Mouse (Mus musculus) thymus, adult 2 months (tissue): ENCODE measurements around the gene Gm44805.

Experiments used
- CTCF ChIP-seq: fragments of 200-500 bp; IDR thresholded peaks from 2 replicates; pipeline ENCODE4 v1.5.1; 2012; ENCODE audit warnings: mild to moderate bottlenecking, control low read depth, low read length, moderate library complexity, borderline replicate concordance; ENCODE audit not compliant: control insufficient read depth, poor library complexity, insufficient read depth; ENCODE audit errors: extremely low read depth
- POLR2A ChIP-seq: fragments of 200-500 bp; IDR thresholded peaks from 2 replicates; pipeline ENCODE4 v1.6.1; 2012; ENCODE audit warnings: mild to moderate bottlenecking, low read length, control low read depth, moderate library complexity; ENCODE audit not compliant: control insufficient read depth, poor library complexity, insufficient read depth; ENCODE audit errors: extremely low read depth

- TF ChIP-seq POLR2A (no peak), CTCF (no peak)
Measured at GRCm38 (mm10) chr7:19696336-19696873, 15.2 kb upstream of the Gm44805 start.
